Mouse (Mus musculus) forebrain, embryonic 10.5 days (tissue): Measurements from ENCODE around the gene Lrfn4. TPM values are rescaled to one million over a fixed set of nuclear protein-coding genes. Genes with fewer than 3 reads are reported as not detected.

Source experiments
- DNase-seq: peaks from one replicate; pipeline ENCODE4 v3.0.0-alpha.2; 2017; ENCODE audit warnings: low spot score; ENCODE audit errors: extremely low spot score
- H3K27ac ChIP-seq: fragments of 300-500 bp; sonication (generic); 2 replicates; pipeline ENCODE4 v1.5.1; 2016; ENCODE audit warnings: mild to moderate bottlenecking
- H3K27me3 ChIP-seq: fragments of 300-500 bp; sonication (generic); 2 replicates; pipeline ENCODE4 v1.6.1; 2016; ENCODE audit warnings: mild to moderate bottlenecking; ENCODE audit not compliant: poor library complexity, severe bottlenecking
- H3K36me3 ChIP-seq: fragments of 300-500 bp; sonication (generic); replicated peaks from 2 replicates; pipeline ENCODE4 v1.6.1; 2016; ENCODE audit warnings: mild to moderate bottlenecking, moderate library complexity
- H3K4me1 ChIP-seq: fragments of 300-500 bp; sonication (generic); 2 replicates; pipeline ENCODE4 v1.6.1; 2016
- H3K4me3 ChIP-seq: fragments of 300-500 bp; sonication (generic); 2 replicates; pipeline ENCODE4 v1.5.1; 2016; ENCODE audit warnings: mild to moderate bottlenecking, moderate library complexity
- H3K9me3 ChIP-seq: fragments of 300-500 bp; sonication (generic); 2 replicates; pipeline ENCODE4 v1.6.1; 2016; ENCODE audit warnings: mild to moderate bottlenecking, moderate library complexity
- WGBS: fragments of 180-500 bp; shearing (Covaris S2); methylation state at CpG from one replicate; pipeline ENCODE4 v1.1.7; 2016; 5-methylcytosine and 5-hydroxymethylcytosine counted together
- polyA plus RNA-seq: library from polyadenylated mRNA; unstranded; fragments of >200 nt; fragmentation: Nextera tagmentation; extraction: Ambion mirVana; gene quantifications from 2 replicates; pipeline ENCODE4 v1.2.1, GENCODE M21; 2016

Gene Lrfn4
- polyA plus RNA-seq, 1 experiment from 2014 or later: 5.0 TPM

DNA sequence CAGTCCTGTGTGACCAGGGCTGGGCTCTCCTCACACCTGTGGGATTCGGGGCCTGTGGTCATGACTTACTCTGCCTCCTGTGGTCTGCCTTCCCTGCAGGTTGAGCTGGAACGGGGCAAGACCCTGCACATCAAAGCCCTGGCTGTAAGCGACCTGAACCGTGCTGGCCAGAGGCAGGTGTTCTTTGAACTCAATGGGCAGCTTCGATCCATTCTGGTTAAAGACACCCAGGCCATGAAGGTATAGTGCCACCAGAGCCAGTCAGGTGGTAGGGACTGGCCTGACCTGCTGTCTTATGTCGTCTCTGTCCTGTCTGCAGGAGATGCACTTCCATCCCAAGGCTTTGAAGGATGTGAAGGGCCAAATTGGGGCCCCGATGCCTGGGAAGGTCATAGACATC lies 5.3 kb upstream of the Lrfn4 start:
- Histone ChIP-seq H3K27me3 (peaks cover 17% of the 10 kb centered on the region), H3K9me3 (no peaks in the 10 kb centered on the region), H3K36me3 (peaks cover 43% of the 10 kb centered on the region), H3K27ac (no peak overlapping the region), H3K4me1 (peaks cover 37% of the 10 kb centered on the region), H3K4me3 (no peak overlapping the region)
- WGBS: 85% methylated on average over 7 of the region's 7 CpGs
- no peak for DNase-seq

DNA sequence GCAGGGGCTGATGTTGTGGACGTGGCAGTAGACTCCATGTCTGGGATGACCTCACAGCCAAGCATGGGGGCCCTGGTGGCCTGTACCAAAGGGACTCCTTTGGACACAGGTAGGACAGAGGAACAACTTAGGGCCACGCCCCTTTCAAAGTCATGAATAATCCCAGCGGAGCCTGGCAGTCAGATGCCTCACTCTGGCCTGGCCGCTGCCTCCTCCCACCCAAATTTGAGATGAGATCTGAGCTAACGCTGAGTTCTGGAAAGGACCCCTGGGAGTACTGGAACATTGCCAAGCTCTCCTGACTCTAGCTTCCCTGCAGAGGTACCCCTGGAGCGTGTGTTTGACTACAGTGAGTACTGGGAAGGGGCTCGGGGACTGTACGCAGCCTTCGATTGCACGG lies 4.0 kb upstream of the Lrfn4 start:
- 86% methylated on average over 10 of the region's 10 CpGs for WGBS
- DNase-seq: no peak
- Histone ChIP-seq H3K4me3 (no peak overlapping the region), H3K4me1 (peaks cover 38% of the 10 kb centered on the region), H3K27me3 (peaks cover 17% of the 10 kb centered on the region), H3K36me3 (peaks cover 43% of the 10 kb centered on the region), H3K9me3 (no peaks in the 10 kb centered on the region), H3K27ac (no peak overlapping the region)

DNA sequence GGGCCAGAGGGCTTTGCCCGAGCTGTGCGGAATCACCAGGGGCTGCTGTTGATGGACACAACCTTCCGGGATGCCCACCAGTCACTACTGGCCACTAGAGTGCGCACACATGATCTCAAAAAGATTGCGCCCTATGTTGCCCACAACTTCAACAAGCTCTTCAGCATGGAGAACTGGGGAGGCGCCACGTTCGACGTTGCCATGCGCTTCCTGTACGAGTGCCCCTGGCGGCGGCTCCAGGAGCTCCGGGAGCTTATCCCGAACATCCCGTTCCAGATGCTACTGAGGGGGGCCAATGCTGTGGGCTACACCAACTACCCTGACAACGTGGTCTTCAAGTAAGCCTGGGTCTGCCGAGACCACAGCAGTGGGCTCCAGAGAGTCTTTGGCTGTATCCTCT lies 2.7 kb upstream of the Lrfn4 start:
- DNase-seq: peak; percentile 55
- WGBS: 31% methylated on average over 18 of the region's 18 CpGs
- H3K4me3 ChIP-seq: no peak overlapping the region; the same call in 1 of the 2 replicates

DNA sequence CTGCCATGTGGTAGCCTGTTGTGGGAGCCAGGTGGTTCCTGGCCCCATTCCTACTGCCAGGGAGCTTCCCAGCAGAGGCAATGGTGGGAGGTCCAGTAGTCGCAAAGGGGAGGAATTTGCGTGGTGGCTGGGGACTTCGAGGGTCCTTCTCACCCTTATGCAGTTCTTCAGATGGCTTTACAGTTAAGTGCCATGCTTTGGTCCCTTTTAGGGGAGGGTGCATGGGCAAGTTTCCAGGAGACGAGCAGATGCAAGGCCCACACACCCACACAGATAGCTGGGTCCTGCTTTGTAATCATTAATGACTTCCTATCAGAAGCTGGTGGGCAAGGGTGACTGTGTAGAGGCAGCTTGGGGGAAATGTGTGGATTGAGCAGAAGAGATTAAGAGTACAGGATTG lies 1.1 kb upstream of the Lrfn4 start:
- H3K36me3 ChIP-seq: peaks cover 45% of the 10 kb centered on the region
- H3K27me3 ChIP-seq: peaks cover 17% of the 10 kb centered on the region
- WGBS: 55% methylated on average over 4 of the region's 4 CpGs
- no peaks in the 10 kb centered on the region for H3K9me3 ChIP-seq
- no peak for DNase-seq
- H3K27ac ChIP-seq: peak overlapping the region; percentile 99; the same call in 1 of the 2 replicates
- H3K4me3 ChIP-seq: peak overlapping the region; percentile 97
- peaks cover 58% of the 10 kb centered on the region for H3K4me1 ChIP-seq

More for the DNA sequence above, 2.7 kb upstream of the Lrfn4 start:
- H3K36me3 ChIP-seq: peaks cover 45% of the 10 kb centered on the region
- H3K27me3 ChIP-seq: peaks cover 17% of the 10 kb centered on the region
- H3K4me1 ChIP-seq: peaks cover 42% of the 10 kb centered on the region
- 0 out of 2 replicates have a peak overlapping the region, but pooled peaks have one; percentile 25 for H3K27ac ChIP-seq
- no peaks in the 10 kb centered on the region for H3K9me3 ChIP-seq

DNA sequence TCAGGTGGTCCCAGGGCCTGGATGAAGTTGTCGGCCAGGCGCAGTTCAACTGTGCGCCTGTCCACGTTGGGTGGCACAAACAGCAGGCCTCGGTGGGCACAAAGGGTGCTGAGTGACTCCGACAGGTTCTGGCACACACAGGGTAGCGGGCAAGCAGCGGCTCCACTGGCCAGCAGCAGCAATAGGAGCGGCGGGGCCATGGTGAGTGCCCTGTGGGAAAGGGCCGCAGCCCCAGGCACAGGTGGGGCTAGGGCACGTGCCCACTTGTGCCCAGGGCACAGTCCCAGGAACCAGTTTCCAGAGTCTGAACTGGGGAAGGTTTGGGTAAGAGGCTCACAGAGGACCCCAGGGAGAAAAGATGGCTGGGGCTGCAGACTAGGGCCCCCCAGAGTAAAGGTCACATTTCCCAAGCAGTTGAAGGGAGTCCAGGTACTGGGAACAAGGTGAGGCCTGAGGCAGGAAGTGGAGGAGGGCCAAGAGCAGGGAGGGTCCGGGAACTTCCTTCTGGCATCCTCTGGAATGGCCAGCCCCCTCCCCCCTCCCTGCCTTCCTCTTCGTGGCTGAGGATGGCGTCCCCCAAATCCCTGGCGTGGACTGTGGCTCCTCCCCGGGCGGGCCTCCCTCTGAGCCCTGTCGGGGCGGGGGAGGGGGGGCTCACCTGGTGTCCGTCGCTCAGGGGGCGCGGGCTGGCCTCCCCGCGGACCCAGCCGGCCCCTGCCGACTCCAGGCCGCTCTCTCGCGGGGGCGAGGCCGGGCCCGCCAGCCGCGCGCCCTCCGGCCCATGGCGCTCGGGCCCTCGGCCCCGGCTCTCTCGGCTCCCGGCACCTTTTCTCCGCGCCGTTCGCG lies 939 bp downstream of the Lrfn4 start:
- Histone ChIP-seq H3K4me1 (peaks cover 58% of the 10 kb centered on the region), H3K27ac (peak overlapping the region; percentile 99), H3K9me3 (no peaks in the 10 kb centered on the region), H3K27me3 (peaks cover 17% of the 10 kb centered on the region), H3K36me3 (peaks cover 39% of the 10 kb centered on the region), H3K4me3 (peak overlapping the region; percentile 97)
- peak; percentile 50 for DNase-seq
- 21% methylated on average over 41 of the region's 49 CpGs for WGBS

GRCm38 (mm10) chr19:4613464-4614304 lies 1.8 kb downstream of the Lrfn4 start:
- peaks cover 58% of the 10 kb centered on the region for H3K4me1 ChIP-seq
- H3K4me3 ChIP-seq: peak overlapping the region; percentile 97
- peaks cover 39% of the 10 kb centered on the region for H3K36me3 ChIP-seq
- no peak for DNase-seq
- H3K9me3 ChIP-seq: no peaks in the 10 kb centered on the region
- H3K27ac ChIP-seq: peak overlapping the region; percentile 99; the same call in 1 of the 2 replicates
- WGBS: 91% methylated on average over 33 of the region's 33 CpGs
- peaks cover 17% of the 10 kb centered on the region for H3K27me3 ChIP-seq

- no peak overlapping the region for H3K4me3 ChIP-seq
- WGBS: 91% methylated on average over 19 of the region's 19 CpGs
These were observed 3.1 kb downstream of the Lrfn4 start for GRCm38 (mm10) chr19:4612181-4612961.

DNA sequence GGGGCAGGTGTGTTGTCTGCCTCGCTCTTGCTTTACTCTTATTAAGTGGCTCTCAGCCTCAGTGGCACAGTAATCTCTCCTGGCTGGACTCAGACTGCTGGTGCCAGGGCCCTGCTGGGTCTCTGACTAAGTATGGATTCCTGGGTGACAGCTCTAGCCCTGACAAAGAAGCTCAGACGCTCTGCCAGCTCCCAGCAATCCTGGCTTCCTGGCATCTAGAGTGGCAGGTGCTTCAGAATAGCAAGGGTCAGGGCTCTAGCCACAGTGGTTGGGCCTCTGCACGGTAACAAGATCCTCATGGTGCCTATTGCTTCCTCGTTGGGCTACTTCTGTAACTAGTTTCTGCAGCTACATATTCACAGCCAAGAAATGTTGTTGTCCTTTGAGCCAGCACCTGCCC lies 5.4 kb downstream of the Lrfn4 start:
- no peaks in the 10 kb centered on the region for H3K9me3 ChIP-seq
- 71% methylated on average over 4 of the region's 4 CpGs for WGBS
- peaks cover 39% of the 10 kb centered on the region for H3K36me3 ChIP-seq
- no peaks in the 10 kb centered on the region for H3K27me3 ChIP-seq
- no peak overlapping the region for H3K4me3 ChIP-seq
- H3K4me1 ChIP-seq: peaks cover 35% of the 10 kb centered on the region
- no peak overlapping the region for H3K27ac ChIP-seq
- DNase-seq: no peak

More at GRCm38 (mm10) chr19:4612181-4612961, 3.1 kb downstream of the Lrfn4 start:
- no peak for DNase-seq
- H3K9me3 ChIP-seq: no peaks in the 10 kb centered on the region
- H3K4me1 ChIP-seq: peaks cover 50% of the 10 kb centered on the region
- H3K27me3 ChIP-seq: peaks cover 10% of the 10 kb centered on the region
- H3K27ac ChIP-seq: no peak overlapping the region
- peaks cover 39% of the 10 kb centered on the region for H3K36me3 ChIP-seq

GRCm38 (mm10) chr19:4608511-4608910 lies 7.0 kb downstream of the Lrfn4 start:
- no peaks in the 10 kb centered on the region for H3K27me3 ChIP-seq
- WGBS: 86% methylated on average over 4 of the region's 4 CpGs
- peaks cover 27% of the 10 kb centered on the region for H3K4me1 ChIP-seq
- H3K36me3 ChIP-seq: peaks cover 30% of the 10 kb centered on the region
- no peaks in the 10 kb centered on the region for H3K9me3 ChIP-seq
- no peak for DNase-seq
- no peak overlapping the region for H3K27ac ChIP-seq
- no peak overlapping the region for H3K4me3 ChIP-seq

- no peaks in the 10 kb centered on the region for H3K9me3 ChIP-seq
These were observed 8.1 kb downstream of the Lrfn4 start for GRCm38 (mm10) chr19:4607406-4607805.

GRCm38 (mm10) chr19:4605654-4606053 lies 9.8 kb downstream of the Lrfn4 start:
- Histone ChIP-seq H3K9me3 (no peaks in the 10 kb centered on the region), H3K27ac (no peak overlapping the region), H3K36me3 (peaks cover 1% of the 10 kb centered on the region; the same call in 1 of the 2 replicates), H3K4me3 (no peak overlapping the region), H3K27me3 (no peaks in the 10 kb centered on the region), H3K4me1 (peaks cover 8% of the 10 kb centered on the region)
- DNase-seq: no peak
- 95% methylated on average over 4 of the region's 4 CpGs for WGBS

More at GRCm38 (mm10) chr19:4607406-4607805, 8.1 kb downstream of the Lrfn4 start:
- Histone ChIP-seq H3K36me3 (peaks cover 19% of the 10 kb centered on the region), H3K27ac (no peak overlapping the region), H3K4me1 (peaks cover 16% of the 10 kb centered on the region), H3K27me3 (no peaks in the 10 kb centered on the region), H3K4me3 (no peak overlapping the region)
- DNase-seq: no peak
- WGBS: 89% methylated on average over 12 of the region's 12 CpGs
